Mouse (Mus musculus) liver, adult 2 months (tissue): ENCODE results near the gene Cntfr. TPM values are rescaled to one million over a fixed set of nuclear protein-coding genes. Genes with fewer than 3 reads are reported as not detected.

ENCODE experiments used
- DNase-seq: peaks from one replicate; pipeline ENCODE4 v3.0.0-alpha.2; 2011; ENCODE audit warnings: low read depth, low spot score; ENCODE audit errors: extremely low read depth
- H3K27ac ChIP-seq: fragments of 200-500 bp; replicated peaks from 2 replicates; pipeline ENCODE4 v1.5.1; 2012; ENCODE audit warnings: low read depth, mild to moderate bottlenecking, control low read depth, inconsistent platforms, low read length; ENCODE audit not compliant: insufficient read depth
- H3K27me3 ChIP-seq: fragments of 200-500 bp; 2 replicates; pipeline ENCODE4 v1.6.1; 2012; ENCODE audit warnings: mild to moderate bottlenecking, moderate library complexity, low read length, inconsistent platforms; ENCODE audit not compliant: control insufficient read depth, insufficient read depth
- H3K36me3 ChIP-seq: fragments of 200-500 bp; 2 replicates; pipeline ENCODE4 v1.6.1; 2012; ENCODE audit warnings: low read length, inconsistent platforms; ENCODE audit not compliant: control insufficient read depth, insufficient read depth
- H3K4me1 ChIP-seq: fragments of 200-500 bp; 2 replicates; pipeline ENCODE4 v1.6.1; 2011; ENCODE audit warnings: low read length; ENCODE audit not compliant: control insufficient read depth, insufficient read depth
- H3K4me3 ChIP-seq: fragments of 200-500 bp; 2 replicates; pipeline ENCODE4 v1.5.1; 2011; ENCODE audit warnings: low read depth, mild to moderate bottlenecking, control low read depth, low read length, moderate library complexity; ENCODE audit not compliant: insufficient read depth
- H3K79me2 ChIP-seq: fragments of 200-500 bp; 2 replicates; pipeline ENCODE4 v1.6.1; 2012; ENCODE audit warnings: inconsistent platforms, mild to moderate bottlenecking, low read length, moderate library complexity; ENCODE audit not compliant: control insufficient read depth, insufficient read depth
- H3K9ac ChIP-seq: fragments of 200-500 bp; 2 replicates; pipeline ENCODE4 v1.6.1; 2012; ENCODE audit warnings: low read depth, mild to moderate bottlenecking, control low read depth, inconsistent platforms, low read length
- CTCF ChIP-seq: fragments of 200-500 bp; IDR thresholded peaks from 2 replicates; pipeline ENCODE4 v1.5.1; 2011; ENCODE audit warnings: low read depth, low read length, control low read depth
- POLR2A ChIP-seq: fragments of 200-500 bp; IDR thresholded peaks from 2 replicates; pipeline ENCODE4 v1.6.1; 2011; ENCODE audit warnings: low read length, control low read depth; ENCODE audit not compliant: insufficient read depth; ENCODE audit errors: extremely low read depth
- WGBS: fragments of 180-500 bp; shearing (Covaris S2); methylation state at CpG from one replicate; pipeline ENCODE4 v1.1.7; 2018; 5-methylcytosine and 5-hydroxymethylcytosine counted together
- polyA plus RNA-seq: library from polyadenylated mRNA; depleted of rRNA; stranded (reverse); fragments of >200 nt; gene quantifications from 2 replicates; pipeline ENCODE4 v1.2.3, GENCODE M21; 2012
- total RNA-seq: library from RNA; depleted of rRNA; stranded (reverse); fragments of >200 nt; gene quantifications from 2 replicates; pipeline ENCODE4 v1.2.3, GENCODE M21; 2014

The Cntfr gene
- total and polyA plus RNA-seq, 2 experiments = 0.74 to 2.3 TPM

- H3K36me3 ChIP-seq = peaks cover 7% of the 10 kb centered on the region
- TF ChIP-seq POLR2A (no peak), CTCF (no peak)
- no peaks in the 10 kb centered on the region for H3K27me3 ChIP-seq
- no peak overlapping the region for H3K27ac ChIP-seq
- DNase-seq = no peak
- H3K79me2 ChIP-seq = peaks cover 6% of the 10 kb centered on the region; the same call in 1 of the 2 replicates
- H3K9ac ChIP-seq = no peak overlapping the region
- H3K4me1 ChIP-seq = peaks cover 18% of the 10 kb centered on the region
- H3K4me3 ChIP-seq = no peak overlapping the region
- WGBS = 93% methylated on average over 13 of the region's 13 CpGs
Measured at GRCm38 (mm10) chr4:41739260-41739659, 42.4 kb upstream of the Cntfr start.

GRCm38 (mm10) chr4:41738256-41738603 lies 41.3 kb upstream of the Cntfr start:
- Histone ChIP-seq H3K4me3 (no peak overlapping the region), H3K27ac (no peak overlapping the region), H3K27me3 (0 out of 2 replicates have a peak, but pooled peaks cover 1% of the 10 kb centered on the region), H3K9ac (no peak overlapping the region), H3K79me2 (peaks cover 6% of the 10 kb centered on the region; the same call in 1 of the 2 replicates), H3K36me3 (peaks cover 7% of the 10 kb centered on the region), H3K4me1 (peaks cover 15% of the 10 kb centered on the region; the same call in 1 of the 2 replicates)
- TF ChIP-seq CTCF (no peak), POLR2A (no peak)
- WGBS = 24% methylated on average over 1 of the region's 1 CpGs
- no peak for DNase-seq

- DNase-seq = peak; percentile 75
- WGBS = 25% methylated on average over 8 of the region's 8 CpGs
- Histone ChIP-seq H3K27ac (no peak overlapping the region), H3K4me3 (no peak overlapping the region), H3K9ac (no peak overlapping the region), H3K79me2 (peaks cover 6% of the 10 kb centered on the region; the same call in 1 of the 2 replicates), H3K27me3 (0 out of 2 replicates have a peak, but pooled peaks cover 3% of the 10 kb centered on the region), H3K4me1 (peaks cover 15% of the 10 kb centered on the region; the same call in 1 of the 2 replicates), H3K36me3 (peaks cover 7% of the 10 kb centered on the region)
- TF ChIP-seq POLR2A = no peak
- peak; percentile 88 for TF ChIP-seq CTCF
Measured at GRCm38 (mm10) chr4:41737602-41738255, 40.8 kb upstream of the Cntfr start.

GRCm38 (mm10) chr4:41731052-41731765 lies 34.3 kb upstream of the Cntfr start, which contains the start of gene Arid3c:
Gene Arid3c, minus strand, starts transcription at chr4:41731142.
- DNase-seq = no peak
- Histone ChIP-seq H3K4me1 (no peaks in the 10 kb centered on the region), H3K27me3 (peaks cover 15% of the 10 kb centered on the region; the same call in 1 of the 2 replicates), H3K36me3 (no peaks in the 10 kb centered on the region), H3K79me2 (no peaks in the 10 kb centered on the region), H3K9ac (no peak within 1 kb of the TSS; the same call in 1 of the 2 replicates), H3K4me3 (no peak within 1 kb of the TSS; the same call in 1 of the 2 replicates), H3K27ac (no peak within 1 kb of the TSS)
- TF ChIP-seq POLR2A = no peak
- TF ChIP-seq CTCF = no peak
- 4% methylated on average over 50 of the region's 50 CpGs for WGBS

GRCm38 (mm10) chr4:41726826-41727621 lies 30.1 kb upstream of the Cntfr start:
- no peak for DNase-seq
- TF ChIP-seq CTCF = no peak
- TF ChIP-seq POLR2A = no peak
- Histone ChIP-seq H3K9ac (no peak overlapping the region), H3K36me3 (no peaks in the 10 kb centered on the region), H3K27ac (no peak overlapping the region), H3K4me3 (no peak overlapping the region), H3K4me1 (peaks cover 4% of the 10 kb centered on the region; the same call in 1 of the 2 replicates), H3K27me3 (peaks cover 15% of the 10 kb centered on the region; the same call in 1 of the 2 replicates), H3K79me2 (no peaks in the 10 kb centered on the region)
- 38% methylated on average over 20 of the region's 20 CpGs for WGBS
